Mouse (Mus musculus) mammary gland, adult 2 months (tissue): ENCODE measurements around the gene Scgb1b18. TPM values are rescaled to one million over a fixed set of nuclear protein-coding genes. Genes with fewer than 3 reads are reported as not detected.

Experiments
- polyA plus RNA-seq: library from polyadenylated mRNA; depleted of rRNA; stranded (reverse); fragments of >200 nt; gene quantifications from 2 replicates; pipeline ENCODE4 v1.2.3, GENCODE M21; 2012; ENCODE audit warnings: low replicate concordance; rRNA removed

Gene Scgb1b18
- not detected in 2 replicates for polyA plus RNA-seq

DNA sequence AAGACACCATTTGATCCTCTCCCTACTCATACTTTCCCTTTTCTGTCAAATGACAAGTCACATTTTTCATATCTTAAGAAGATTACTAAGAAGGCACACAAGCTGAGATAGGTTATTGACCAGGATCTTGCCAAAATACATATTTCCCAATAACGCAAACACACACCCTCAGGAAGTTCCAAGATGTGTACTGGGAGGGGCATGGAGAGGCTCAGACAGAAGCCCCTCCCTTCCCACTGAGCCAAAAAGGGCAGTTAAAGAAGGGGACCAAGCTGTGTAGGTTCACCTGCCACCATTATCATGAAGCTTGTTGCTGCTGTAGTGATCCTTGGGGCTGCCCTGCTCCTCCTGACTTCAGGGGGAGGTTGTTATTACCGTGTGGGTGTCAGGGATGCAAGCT is at the start of gene Scgb1b18:
Gene Scgb1b18, plus strand, starts transcription at position 301 of the 400 bp plus-strand sequence.

DNA sequence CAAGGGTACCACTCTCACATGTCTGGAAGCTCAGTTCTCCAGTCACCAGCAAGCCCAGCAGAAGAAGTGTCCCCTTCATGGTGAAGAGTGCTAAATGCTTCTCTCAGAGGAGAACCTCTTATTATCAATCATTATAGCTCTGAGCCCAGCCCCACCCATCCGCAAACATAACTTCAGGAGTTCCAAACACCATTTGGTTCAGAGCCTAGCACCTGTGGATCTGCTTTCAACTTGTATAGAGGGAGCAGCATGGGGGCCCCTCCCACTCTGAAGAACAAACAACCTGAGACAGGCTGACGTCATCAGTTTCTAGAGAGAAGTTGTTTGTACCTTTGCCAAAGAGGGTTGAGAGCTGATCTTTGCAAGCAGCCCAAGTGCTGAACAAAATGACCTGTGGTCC is 11.6 kb upstream of the Scgb1b18 start, which contains the start of gene Scgb2b18:
Gene Scgb2b18, minus strand, starts transcription at position 101 of the 400 bp plus-strand sequence.

Other genes with a start within 250 kb of the Scgb1b18 start
- gene Scgb2b17, start 129.0 kb upstream of the Scgb1b18 start, polyA plus RNA-seq = not detected in 2 replicates
- not detected in 2 replicates for gene Scgb1b17, start 122.1 kb upstream of the Scgb1b18 start, polyA plus RNA-seq
- gene Scgb2b18, start 11.7 kb upstream of the Scgb1b18 start, polyA plus RNA-seq = not detected in 2 replicates
- not detected in 2 replicates for gene Scgb2b19, start 94.8 kb downstream of the Scgb1b18 start, polyA plus RNA-seq
- not detected in 2 replicates for gene Scgb1b19, start 101.7 kb downstream of the Scgb1b18 start, polyA plus RNA-seq
- not detected in 2 replicates for gene Scgb2b20, start 180.8 kb downstream of the Scgb1b18 start, polyA plus RNA-seq
- not detected in 2 replicates for gene Scgb1b20, start 187.7 kb downstream of the Scgb1b18 start, polyA plus RNA-seq